Mouse (Mus musculus) adipose tissue, adult 10 weeks (tissue): ENCODE data around the gene Hint2. TPM values are rescaled to one million over a fixed set of nuclear protein-coding genes. Genes with fewer than 3 reads are reported as not detected.

Experiments
- polyA plus RNA-seq: library from polyadenylated mRNA; stranded (reverse); fragments of 350-450 nt; fragmentation: Illumina TruSeq; extraction: RNeasy Lipid Tissue Mini Kit (QIAGEN cat#74804); gene quantifications from one replicate; pipeline ENCODE4 v1.2.3, GENCODE M21; 2014; ENCODE audit warnings: low read depth, low replicate concordance

The Hint2 gene
- polyA plus RNA-seq, result 120 TPM

GRCm38 (mm10) chr4:43656339-43657109 is at the start of gene Hint2:
Gene Hint2 (minus strand): TSS chr4:43656466.

GRCm38 (mm10) chr4:43700707-43701106 is 44.4 kb upstream of the Hint2 start, which contains the start of gene Olfr70:
Gene Olfr70 (minus strand): TSS chr4:43700807.

DNA sequence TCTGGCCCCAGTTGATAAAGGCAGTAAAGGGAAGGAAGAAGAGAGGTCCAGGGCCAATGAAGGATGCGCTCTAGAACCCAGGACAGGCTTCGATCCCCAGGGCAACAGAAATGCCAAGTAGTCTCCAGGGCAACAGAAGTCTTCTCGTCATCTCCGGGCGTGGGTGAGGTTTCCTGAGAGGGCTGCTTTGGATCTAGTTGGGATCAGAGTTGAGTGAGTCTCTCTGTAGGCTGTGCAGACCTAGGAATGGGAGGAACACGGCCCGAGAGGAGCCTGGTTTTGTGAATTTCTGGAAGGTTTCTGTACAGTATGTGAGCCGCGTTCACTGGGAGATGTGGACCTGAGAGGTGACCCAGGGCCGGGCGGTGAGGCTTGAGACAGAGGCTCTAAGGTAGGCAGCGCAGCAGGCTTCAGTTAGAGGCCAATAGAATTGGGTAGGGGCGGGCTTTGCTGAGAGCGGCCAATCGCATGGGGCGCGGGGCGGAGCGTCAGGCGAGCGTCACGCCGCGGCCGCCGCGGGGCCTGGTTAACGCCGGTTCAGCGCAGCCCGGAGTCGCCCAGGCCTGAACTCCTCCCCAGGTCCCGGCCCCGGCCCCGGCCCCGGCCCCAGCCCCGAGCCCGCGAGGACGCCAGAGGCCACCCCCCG is 12.6 kb upstream of the Hint2 start, which contains the start of the genes Tmem8b and Fam221b:
Gene Tmem8b, plus strand, starts transcription at position 190 of the 646 bp plus-strand sequence.
Gene Fam221b, minus strand, starts transcription at position 364 of the 646 bp plus-strand sequence.

DNA sequence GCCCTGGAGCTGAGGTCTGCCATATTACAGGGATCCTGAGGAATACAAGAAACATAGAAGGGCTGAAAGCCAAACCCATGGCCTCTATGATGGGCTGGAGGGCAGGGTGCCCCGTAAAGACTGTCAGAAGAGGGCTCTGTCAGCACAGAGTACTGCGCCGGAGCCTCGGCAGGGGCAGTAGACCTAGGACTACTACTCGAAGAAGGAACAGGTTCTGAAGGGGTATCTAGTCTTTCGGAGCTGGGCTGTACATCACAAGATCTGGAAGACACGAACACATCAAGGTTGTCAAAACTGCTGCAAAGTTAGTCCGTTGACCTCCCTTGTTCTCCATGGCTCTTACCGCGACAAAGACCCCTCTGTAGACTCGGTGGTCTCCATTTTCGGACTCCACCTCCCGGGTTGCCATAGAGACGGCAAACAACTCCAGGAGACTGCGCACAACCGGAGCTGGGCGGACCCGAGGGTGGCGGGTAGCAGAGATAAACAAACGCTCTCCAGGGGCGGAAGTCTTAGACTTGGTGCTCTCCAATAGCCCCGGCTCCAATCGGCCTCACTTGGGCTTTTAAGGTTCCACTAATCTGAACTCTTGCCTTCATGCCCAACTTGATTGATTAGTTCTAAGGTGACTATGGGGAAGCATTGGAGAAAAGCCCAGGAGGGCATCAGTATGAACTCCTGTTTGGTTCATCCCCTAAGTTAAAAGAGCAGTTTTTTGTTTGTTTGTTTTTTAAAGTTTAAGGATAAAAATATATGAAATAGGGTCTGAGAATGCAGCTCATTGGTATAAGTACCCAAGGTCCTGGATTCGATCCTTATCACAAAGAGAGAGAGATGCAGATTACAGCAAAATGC is 2.9 kb downstream of the Hint2 start, which contains the start of gene Spag8:
Gene Spag8, minus strand, starts transcription at position 434 of the 855 bp plus-strand sequence.

GRCm38 (mm10) chr4:43631046-43631955 is 25.0 kb downstream of the Hint2 start, which contains the start of gene Npr2:
Gene Npr2 (plus strand): TSS chr4:43631935.

Other genes with a start within 250 kb of the Hint2 start
- gene Fam166b, start 227.3 kb downstream of the Hint2 start, polyA plus RNA-seq, result 3.9 TPM
- gene Tesk1, start 214.5 kb downstream of the Hint2 start, polyA plus RNA-seq, result 47.5 TPM
- gene Cd72, start 201.8 kb downstream of the Hint2 start, polyA plus RNA-seq, result 6.7 TPM
- gene Sit1, start 172.7 kb downstream of the Hint2 start, polyA plus RNA-seq, result not detected
- gene Ccdc107, start 163.6 kb downstream of the Hint2 start, polyA plus RNA-seq, result 55.0 TPM
- 1.2 TPM for gene Arhgef39, start 156.8 kb downstream of the Hint2 start, polyA plus RNA-seq
- gene Car9, start 149.5 kb downstream of the Hint2 start, polyA plus RNA-seq, result 0.72 TPM
- gene Tpm2, start 132.7 kb downstream of the Hint2 start, polyA plus RNA-seq, result 128 TPM
- gene Creb3, start 94.1 kb downstream of the Hint2 start, polyA plus RNA-seq, result 45.7 TPM
- gene Tln1, start 93.8 kb downstream of the Hint2 start, polyA plus RNA-seq, result 59.0 TPM
- 40.1 TPM for gene Rgp1, start 77.8 kb downstream of the Hint2 start, polyA plus RNA-seq
- 12.9 TPM for gene Gba2, start 77.6 kb downstream of the Hint2 start, polyA plus RNA-seq
- 0.79 TPM for gene Msmp, start 72.0 kb downstream of the Hint2 start, polyA plus RNA-seq
- gene Npr2, start 24.5 kb downstream of the Hint2 start, polyA plus RNA-seq, result 30.2 TPM
- gene Spag8, start 2.9 kb downstream of the Hint2 start, polyA plus RNA-seq, result 3.8 TPM
- gene Tmem8b, start 12.5 kb upstream of the Hint2 start, polyA plus RNA-seq, result 11.5 TPM
- gene Fam221b, start 12.7 kb upstream of the Hint2 start, polyA plus RNA-seq, result 4.8 TPM
- gene Olfr70, start 44.3 kb upstream of the Hint2 start, polyA plus RNA-seq, result not detected
- gene Olfr71, start 53.8 kb upstream of the Hint2 start, polyA plus RNA-seq, result not detected
- 13.1 TPM for gene Hrct1, start 70.7 kb upstream of the Hint2 start, polyA plus RNA-seq
- gene Spaar, start 73.6 kb upstream of the Hint2 start, polyA plus RNA-seq, result 4.6 TPM
- not detected for gene Olfr159, start 114.5 kb upstream of the Hint2 start, polyA plus RNA-seq
- gene Olfr156, start 167.4 kb upstream of the Hint2 start, polyA plus RNA-seq, result not detected
- not detected for gene Olfr157, start 183.7 kb upstream of the Hint2 start, polyA plus RNA-seq
- gene Olfr155, start 195.1 kb upstream of the Hint2 start, polyA plus RNA-seq, result not detected
- 11.9 TPM for gene Reck, start 219.1 kb upstream of the Hint2 start, polyA plus RNA-seq